Mouse (Mus musculus) C2C12 (cell line): ENCODE data around the gene Ddx39.

Source experiments
- CEBPB ChIP-seq: IDR thresholded peaks from one replicate; pipeline ENCODE4 v1.6.1; 2011; ENCODE audit warnings: low read depth, mild to moderate bottlenecking, control low read depth, moderate library complexity
- CTCF ChIP-seq: IDR thresholded peaks from one replicate; pipeline ENCODE4 v1.5.1; 2011; ENCODE audit not compliant: control insufficient read depth, insufficient read depth, insufficient read length
- MAX ChIP-seq: IDR thresholded peaks from one replicate; pipeline ENCODE4 v1.6.1; 2011; ENCODE audit warnings: mild to moderate bottlenecking, control low read depth
- MYOD1 ChIP-seq: IDR thresholded peaks from one replicate; pipeline ENCODE4 v1.6.1; 2011; ENCODE audit warnings: low read depth; ENCODE audit not compliant: control insufficient read depth, insufficient read length
- MYOG ChIP-seq: IDR thresholded peaks from one replicate; pipeline ENCODE4 v1.6.1; 2011; ENCODE audit not compliant: control insufficient read depth, insufficient read length; ENCODE audit errors: extremely low read depth
- USF1 ChIP-seq: IDR thresholded peaks from one replicate; pipeline ENCODE4 v1.6.1; 2011; ENCODE audit warnings: low read depth, mild to moderate bottlenecking, control low read depth, moderate library complexity

- no peak for TF ChIP-seq CTCF
- TF ChIP-seq USF1: no peak
- no peak for TF ChIP-seq CEBPB
- no peak for TF ChIP-seq MYOG
- TF ChIP-seq MAX: no peak
- no peak for TF ChIP-seq MYOD1
Observed at GRCm38 (mm10) chr8:83770669-83771068, 55.7 kb downstream of the Ddx39 start.
